Mouse (Mus musculus): ENCODE data around the gene Tmc4. TPM values are rescaled to one million over a fixed set of nuclear protein-coding genes. Genes with fewer than 3 reads are reported as not detected.
A peak's percentile ranks its signal among the peaks of the same experiment; 100 is the strongest.

The Tmc4 gene
- polyA plus RNA-seq, 1 experiment from 2014 or later = 6.7 TPM

GRCm38 (mm10) chr7:3646641-3647040 lies 30.7 kb downstream of the Tmc4 start:
- no peaks in the 10 kb centered on the region for H3K27me3 ChIP-seq
- no peak for ATAC-seq (ENCODE audit: low FRiP score)
- no peak overlapping the region for H3K27ac ChIP-seq
- H3K36me3 ChIP-seq = peaks cover 30% of the 10 kb centered on the region
- H3K4me3 ChIP-seq = peak overlapping the region; percentile 99
- peak overlapping the region; percentile 95 for H3K4me2 ChIP-seq (replicated peaks)
- H3K9me3 ChIP-seq (replicated peaks) = no peaks in the 10 kb centered on the region
- peaks cover 35% of the 10 kb centered on the region for H3K4me1 ChIP-seq
- H3K9ac ChIP-seq = peak overlapping the region; percentile 99
- WGBS = 72% methylated on average over 4 of the region's 4 CpGs

GRCm38 (mm10) chr7:3646188-3646587 lies 31.2 kb downstream of the Tmc4 start:
- peaks cover 30% of the 10 kb centered on the region for H3K36me3 ChIP-seq
- H3K27ac ChIP-seq = 0 out of 2 replicates have a peak overlapping the region, but pooled peaks have one; percentile 97
- peaks cover 35% of the 10 kb centered on the region for H3K4me1 ChIP-seq
- H3K4me2 ChIP-seq (replicated peaks) = peak overlapping the region; percentile 95
- H3K9ac ChIP-seq = peak overlapping the region; percentile 99
- no peak for ATAC-seq (ENCODE audit: low FRiP score)
- 31% methylated on average over 9 of the region's 9 CpGs for WGBS
- peak overlapping the region; percentile 99 for H3K4me3 ChIP-seq
- no peaks in the 10 kb centered on the region for H3K27me3 ChIP-seq
- H3K9me3 ChIP-seq (replicated peaks) = no peaks in the 10 kb centered on the region

GRCm38 (mm10) chr7:3645488-3646025 lies 31.8 kb downstream of the Tmc4 start:
- H3K4me1 ChIP-seq = peaks cover 35% of the 10 kb centered on the region
- H3K4me3 ChIP-seq = peak overlapping the region; percentile 99
- H3K9ac ChIP-seq = peak overlapping the region; percentile 99
- H3K27me3 ChIP-seq = no peaks in the 10 kb centered on the region
- no peaks in the 10 kb centered on the region for H3K9me3 ChIP-seq (replicated peaks)
- peak overlapping the region; percentile 97 for H3K27ac ChIP-seq
- H3K36me3 ChIP-seq = peaks cover 30% of the 10 kb centered on the region
- under 1% methylated on average over 51 of the region's 58 CpGs for WGBS
- peak; percentile 2; the same call in 1 of the 2 replicates for ATAC-seq (ENCODE audit: low FRiP score)
- peak overlapping the region; percentile 95 for H3K4me2 ChIP-seq (replicated peaks)

GRCm38 (mm10) chr7:3644672-3645487 lies 32.5 kb downstream of the Tmc4 start, which contains the start of gene Cnot3:
TSS of gene Cnot3 (plus strand) at chr7:3645268.
- under 1% methylated on average over 58 of the region's 58 CpGs for WGBS
- Histone ChIP-seq H3K9ac (peak within 1 kb of the TSS; percentile 99), H3K4me2 (replicated peaks) (peak within 1 kb of the TSS; percentile 95), H3K9me3 (replicated peaks) (no peaks in the 10 kb centered on the region), H3K36me3 (peaks cover 30% of the 10 kb centered on the region), H3K4me3 (peak within 1 kb of the TSS; percentile 99), H3K27me3 (no peaks in the 10 kb centered on the region), H3K27ac (peak within 1 kb of the TSS; percentile 97), H3K4me1 (peaks cover 35% of the 10 kb centered on the region)
- peak; percentile 99 for ATAC-seq (ENCODE audit: low FRiP score)

GRCm38 (mm10) chr7:3644348-3644671 lies 33.0 kb downstream of the Tmc4 start:
- Histone ChIP-seq H3K36me3 (peaks cover 33% of the 10 kb centered on the region), H3K27me3 (no peaks in the 10 kb centered on the region), H3K4me2 (replicated peaks) (peak overlapping the region; percentile 57), H3K9ac (no peak overlapping the region), H3K27ac (peak overlapping the region; percentile 19; the same call in 1 of the 2 replicates), H3K4me3 (peak overlapping the region; percentile 99), H3K4me1 (peaks cover 35% of the 10 kb centered on the region), H3K9me3 (replicated peaks) (no peaks in the 10 kb centered on the region)
- peak; percentile 0; the same call in 1 of the 2 replicates for ATAC-seq (ENCODE audit: low FRiP score)
- 2% methylated on average over 11 of the region's 11 CpGs for WGBS

GRCm38 (mm10) chr7:3643843-3644242 lies 33.5 kb downstream of the Tmc4 start:
- H3K4me2 ChIP-seq (replicated peaks) = peak overlapping the region; percentile 57
- H3K4me1 ChIP-seq = peaks cover 34% of the 10 kb centered on the region
- no peak overlapping the region for H3K27ac ChIP-seq
- no peaks in the 10 kb centered on the region for H3K27me3 ChIP-seq
- peaks cover 38% of the 10 kb centered on the region for H3K36me3 ChIP-seq
- H3K9ac ChIP-seq = no peak overlapping the region
- H3K9me3 ChIP-seq (replicated peaks) = no peaks in the 10 kb centered on the region
- 22% methylated on average over 9 of the region's 9 CpGs for WGBS
- H3K4me3 ChIP-seq = peak overlapping the region; percentile 99
- ATAC-seq (ENCODE audit: low FRiP score) = no peak

GRCm38 (mm10) chr7:3643412-3643811 lies 33.9 kb downstream of the Tmc4 start:
- 74% methylated on average over 5 of the region's 5 CpGs for WGBS
- H3K4me3 ChIP-seq = no peak overlapping the region
- H3K9ac ChIP-seq = no peak overlapping the region
- H3K4me1 ChIP-seq = peaks cover 30% of the 10 kb centered on the region
- H3K36me3 ChIP-seq = peaks cover 42% of the 10 kb centered on the region
- H3K9me3 ChIP-seq (replicated peaks) = no peaks in the 10 kb centered on the region
- no peak overlapping the region for H3K27ac ChIP-seq
- no peak overlapping the region; the same call in 1 of the 2 replicates for H3K4me2 ChIP-seq (replicated peaks)
- no peaks in the 10 kb centered on the region for H3K27me3 ChIP-seq
- no peak for ATAC-seq (ENCODE audit: low FRiP score)

GRCm38 (mm10) chr7:3630478-3630815 lies 46.9 kb downstream of the Tmc4 start:
- Histone ChIP-seq H3K4me1 (peaks cover 26% of the 10 kb centered on the region), H3K4me3 (peak overlapping the region; percentile 67), H3K27ac (no peak overlapping the region), H3K9me3 (replicated peaks) (no peaks in the 10 kb centered on the region), H3K9ac (peak overlapping the region; percentile 82), H3K36me3 (peaks cover 43% of the 10 kb centered on the region), H3K4me2 (replicated peaks) (peak overlapping the region; percentile 99), H3K27me3 (no peaks in the 10 kb centered on the region)
- ATAC-seq (ENCODE audit: low FRiP score) = peak; percentile 29
- 60% methylated on average over 3 of the region's 3 CpGs for WGBS

GRCm38 (mm10) chr7:3629543-3630477 lies 47.5 kb downstream of the Tmc4 start, which contains the start of the genes Tfpt and Prpf31:
TSS of gene Tfpt (minus strand) at chr7:3629929.
TSS of gene Prpf31 (plus strand) at chr7:3629985.
- Histone ChIP-seq H3K4me2 (replicated peaks) (peak within 1 kb of the TSS; percentile 99), H3K27me3 (no peaks in the 10 kb centered on the region), H3K27ac (peak within 1 kb of the TSS; percentile 73; the same call in 1 of the 2 replicates), H3K9ac (peak within 1 kb of the TSS; percentile 82), H3K9me3 (replicated peaks) (no peaks in the 10 kb centered on the region), H3K4me1 (peaks cover 26% of the 10 kb centered on the region), H3K4me3 (peak within 1 kb of the TSS; percentile 67), H3K36me3 (peaks cover 37% of the 10 kb centered on the region)
- 2% methylated on average over 47 of the region's 47 CpGs for WGBS
- ATAC-seq (ENCODE audit: low FRiP score) = peak; percentile 89

GRCm38 (mm10) chr7:3629030-3629429 lies 48.3 kb downstream of the Tmc4 start:
- H3K27ac ChIP-seq = peak overlapping the region; percentile 2; the same call in 1 of the 2 replicates
- H3K4me1 ChIP-seq = peaks cover 26% of the 10 kb centered on the region
- H3K9ac ChIP-seq = peak overlapping the region; percentile 82
- peak overlapping the region; percentile 99 for H3K4me2 ChIP-seq (replicated peaks)
- H3K9me3 ChIP-seq (replicated peaks) = no peaks in the 10 kb centered on the region
- ATAC-seq (ENCODE audit: low FRiP score) = peak; percentile 43
- WGBS = 42% methylated on average over 4 of the region's 4 CpGs
- peak overlapping the region; percentile 67 for H3K4me3 ChIP-seq
- H3K36me3 ChIP-seq = peaks cover 36% of the 10 kb centered on the region
- no peaks in the 10 kb centered on the region for H3K27me3 ChIP-seq

GRCm38 (mm10) chr7:3617242-3617995 lies 59.9 kb downstream of the Tmc4 start, which contains the start of gene Ndufa3:
TSS of gene Ndufa3 (plus strand) at chr7:3617373.
- H3K36me3 ChIP-seq = peaks cover 32% of the 10 kb centered on the region
- no peaks in the 10 kb centered on the region for H3K27me3 ChIP-seq
- H3K4me1 ChIP-seq = peaks cover 12% of the 10 kb centered on the region
- WGBS = 2% methylated on average over 31 of the region's 32 CpGs
- H3K9ac ChIP-seq = peak within 1 kb of the TSS; percentile 83
- peak within 1 kb of the TSS; percentile 57 for H3K27ac ChIP-seq
- no peaks in the 10 kb centered on the region for H3K9me3 ChIP-seq (replicated peaks)
- peak within 1 kb of the TSS; percentile 83 for H3K4me2 ChIP-seq (replicated peaks)
- ATAC-seq (ENCODE audit: low FRiP score) = peak; percentile 96
- peak within 1 kb of the TSS; percentile 79 for H3K4me3 ChIP-seq
